Mouse (Mus musculus) spleen, adult 10 weeks (tissue): ENCODE results near the gene Ms4a10. TPM values are rescaled to one million over a fixed set of nuclear protein-coding genes. Genes with fewer than 3 reads are reported as not detected.

Experiments used
- polyA plus RNA-seq: library from polyadenylated mRNA; stranded (reverse); fragments of 350-450 nt; fragmentation: Illumina TruSeq; extraction: RNeasy Lipid Tissue Mini Kit (QIAGEN cat#74804); gene quantifications from one replicate; pipeline ENCODE4 v1.2.3, GENCODE M21; 2015; ENCODE audit warnings: low replicate concordance; ENCODE audit not compliant: insufficient read depth

Ms4a10 gene
- not detected for polyA plus RNA-seq

GRCm38 (mm10) chr19:10974238-10974865 lies at the start of gene Ms4a10:
Gene Ms4a10, minus strand, starts transcription at chr19:10974670.

DNA sequence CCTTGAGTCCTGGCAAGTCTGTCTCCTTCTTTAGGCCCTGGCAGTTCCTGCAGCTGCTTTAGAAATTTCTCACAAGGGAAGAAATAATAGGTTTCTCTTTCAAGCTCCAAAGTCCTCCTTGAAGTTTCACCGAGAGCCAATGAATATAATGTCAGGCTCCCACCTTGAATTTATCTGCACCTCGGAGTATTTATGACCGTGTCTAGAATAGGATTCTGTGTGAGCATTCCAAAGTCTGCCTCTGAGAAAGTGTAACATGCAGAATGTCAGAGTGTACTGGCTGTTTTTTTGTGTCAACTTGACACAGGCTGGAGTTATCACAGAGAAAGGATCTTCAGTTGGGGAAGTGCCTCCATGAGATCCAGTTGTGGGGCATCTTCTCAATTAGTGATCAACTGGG lies 43.4 kb upstream of the Ms4a10 start, which contains the start of gene Ms4a18:
TSS of gene Ms4a18 (minus strand) at position 141 of the 400 bp plus-strand sequence.

GRCm38 (mm10) chr19:10993150-10993549 lies 18.7 kb upstream of the Ms4a10 start, which contains the start of gene Ms4a15:
Gene Ms4a15, minus strand, starts transcription at chr19:10993250.

DNA sequence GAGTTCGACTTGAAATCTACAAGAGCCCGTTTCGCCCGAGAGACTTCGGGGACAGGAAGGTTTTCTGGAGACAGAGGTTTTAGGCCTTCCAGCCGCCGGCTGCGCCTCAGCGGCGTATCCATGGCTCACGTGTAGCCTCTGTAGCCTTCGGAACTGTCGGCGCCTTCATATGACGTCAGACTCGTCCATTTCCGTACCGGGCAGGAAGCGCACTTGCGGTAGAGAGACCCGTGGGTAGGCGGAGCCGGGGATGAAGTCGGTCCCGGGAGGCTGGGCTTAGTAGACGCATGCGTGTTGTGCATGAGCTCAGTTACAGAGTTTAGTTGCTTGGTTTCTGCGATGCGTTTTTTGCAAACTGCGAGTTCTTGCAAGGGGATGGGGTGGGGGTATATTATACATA lies 25.4 kb downstream of the Ms4a10 start, which contains the start of gene Ccdc86:
TSS of gene Ccdc86 (minus strand) at position 155 of the 400 bp plus-strand sequence.

DNA sequence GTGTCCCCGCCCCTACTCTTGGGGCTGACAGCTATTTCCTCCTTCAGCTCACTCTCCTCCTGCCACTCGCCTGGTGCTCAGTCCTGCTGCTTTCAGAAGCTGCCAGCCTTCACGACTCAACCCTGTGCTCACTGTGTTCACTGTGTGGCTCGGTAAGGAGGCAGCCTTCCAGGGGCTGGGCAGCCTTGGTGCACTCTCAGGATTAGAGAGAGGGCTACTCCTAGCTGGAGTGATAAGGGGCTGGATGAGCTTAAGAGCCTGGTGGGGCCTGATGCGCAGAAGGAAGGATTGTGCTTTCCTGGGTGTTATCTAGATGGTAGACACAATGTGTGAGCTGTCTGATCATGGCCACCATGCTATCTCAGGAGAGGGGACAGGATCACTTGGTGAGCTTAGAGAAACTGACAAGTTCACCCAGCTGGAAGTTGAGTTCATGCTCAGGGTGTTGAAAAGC lies 37.3 kb downstream of the Ms4a10 start, which contains the start of gene Ptgdr2:
TSS of gene Ptgdr2 (plus strand) at position 51 of the 454 bp plus-strand sequence.

DNA sequence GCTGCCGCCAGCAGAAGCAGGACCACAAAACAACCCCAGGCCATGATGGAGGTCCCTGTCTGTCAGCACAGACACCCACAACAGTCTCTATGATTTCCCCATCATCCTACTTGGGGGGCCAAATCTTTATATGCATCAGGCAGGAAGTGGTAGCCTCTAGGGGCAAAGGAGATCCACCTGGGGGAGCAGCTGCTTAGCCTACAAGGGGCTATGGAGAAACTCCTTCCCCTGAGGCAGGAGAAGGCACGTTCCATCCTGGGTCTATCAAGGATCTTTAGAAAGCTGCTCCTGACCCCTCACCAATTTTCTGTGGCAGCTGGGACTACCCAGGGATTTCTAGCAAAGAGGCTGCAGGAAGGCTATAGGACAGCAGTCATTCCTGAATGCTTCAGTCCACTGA lies 53.9 kb downstream of the Ms4a10 start, which contains the start of gene Zp1:
TSS of gene Zp1 (minus strand) at position 101 of the 400 bp plus-strand sequence.

Other genes starting within 250 kb of the Ms4a10 start
- 33.1 TPM for gene Cd5, start 235.7 kb downstream of the Ms4a10 start, polyA plus RNA-seq
- gene Cd6, start 144.6 kb downstream of the Ms4a10 start, polyA plus RNA-seq: 24.1 TPM
- gene Slc15a3, start 134.9 kb downstream of the Ms4a10 start, polyA plus RNA-seq: 22.5 TPM
- 0.36 TPM for gene Tmem132a, start 104.7 kb downstream of the Ms4a10 start, polyA plus RNA-seq
- gene Tmem109, start 92.7 kb downstream of the Ms4a10 start, polyA plus RNA-seq: 16.3 TPM
- gene Prpf19, start 79.4 kb downstream of the Ms4a10 start, polyA plus RNA-seq: 103 TPM
- gene Zp1, start 54.0 kb downstream of the Ms4a10 start, polyA plus RNA-seq: not detected
- 0.14 TPM for gene Ptgdr2, start 37.5 kb downstream of the Ms4a10 start, polyA plus RNA-seq
- gene Ccdc86, start 25.4 kb downstream of the Ms4a10 start, polyA plus RNA-seq: 7.5 TPM
- gene Ms4a15, start 18.6 kb upstream of the Ms4a10 start, polyA plus RNA-seq: not detected
- gene Ms4a18, start 43.4 kb upstream of the Ms4a10 start, polyA plus RNA-seq: not detected
- gene Ms4a8a, start 106.4 kb upstream of the Ms4a10 start, polyA plus RNA-seq: 9.2 TPM
- not detected for gene 1700017D01Rik, start 156.2 kb upstream of the Ms4a10 start, polyA plus RNA-seq
- gene 1700025F22Rik, start 190.7 kb upstream of the Ms4a10 start, polyA plus RNA-seq: not detected
- gene Ms4a13, start 222.1 kb upstream of the Ms4a10 start, polyA plus RNA-seq: not detected